Mouse (Mus musculus) right cerebral cortex, adult 18-20 months (tissue): ENCODE data around the gene Elf3.
"Not testable (repeated sequence)": the region's sequence is repeated elsewhere in the genome, so short reads cannot be mapped to it uniquely, and the experiment has no call there.

Source experiments
- DNase-seq: peaks from one replicate; pipeline ENCODE4 v3.0.0; 2022; ENCODE audit warnings: mixed read lengths

The Elf3 gene

DNA sequence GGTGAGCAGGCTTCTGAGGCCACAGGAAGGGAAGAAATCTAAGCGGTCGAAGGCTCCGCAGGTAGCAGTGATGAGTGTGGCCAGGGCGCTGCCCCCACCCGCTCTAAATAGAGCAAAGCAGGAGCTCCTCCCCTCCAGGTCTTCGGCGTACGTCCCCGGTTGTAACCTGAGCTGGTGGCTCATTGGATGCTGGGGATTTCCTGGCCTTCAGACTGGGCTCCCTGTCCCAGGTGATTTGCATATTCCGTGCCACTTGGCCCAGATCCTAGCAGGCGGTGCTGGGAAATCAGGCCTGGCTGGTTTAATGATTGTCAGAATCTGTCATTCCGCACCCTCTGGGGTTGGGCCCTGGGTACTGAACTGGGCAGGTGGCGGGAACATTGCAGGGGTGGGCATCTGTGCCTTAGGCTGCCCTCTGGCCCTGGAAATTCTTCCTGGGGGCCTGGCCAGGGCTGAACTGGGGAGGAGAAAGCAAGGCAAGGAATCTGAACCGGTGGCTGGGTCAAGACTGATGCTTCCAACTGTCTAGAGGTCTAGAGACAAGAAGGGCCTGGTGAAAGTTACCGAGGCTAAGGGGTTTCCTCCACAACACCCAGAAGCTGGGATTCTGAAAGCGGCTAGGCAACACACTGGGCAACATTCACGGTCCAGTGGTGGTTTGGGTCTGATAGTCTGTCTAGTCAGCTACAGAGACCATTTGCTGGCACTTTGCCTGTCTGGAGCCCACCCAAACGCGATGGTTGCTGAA lies at the start of gene Elf3:
Elf3 (minus strand) TSS at position 189 of the 748 bp plus-strand sequence.
- no peak for DNase-seq

DNA sequence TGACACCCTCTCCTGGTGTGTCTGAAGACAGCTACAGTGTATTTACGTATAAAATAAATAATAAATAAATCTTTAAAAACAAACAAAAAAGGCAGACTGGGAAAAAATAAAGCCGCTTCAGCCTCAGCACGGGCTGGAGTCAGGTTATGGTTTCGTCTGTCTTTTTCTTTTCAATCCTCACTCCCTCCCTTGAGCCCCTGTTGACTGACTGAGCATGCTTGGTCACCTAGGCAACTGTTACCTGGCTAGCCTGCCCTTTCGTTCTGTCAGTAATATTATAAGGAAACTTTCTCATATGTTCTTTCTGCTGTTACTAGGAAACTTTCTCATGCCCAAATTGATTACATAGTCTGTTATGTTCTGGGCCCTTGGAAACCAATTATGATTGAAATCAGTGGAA lies 32.5 kb upstream of the Elf3 start:
- DNase-seq, result no peak

DNA sequence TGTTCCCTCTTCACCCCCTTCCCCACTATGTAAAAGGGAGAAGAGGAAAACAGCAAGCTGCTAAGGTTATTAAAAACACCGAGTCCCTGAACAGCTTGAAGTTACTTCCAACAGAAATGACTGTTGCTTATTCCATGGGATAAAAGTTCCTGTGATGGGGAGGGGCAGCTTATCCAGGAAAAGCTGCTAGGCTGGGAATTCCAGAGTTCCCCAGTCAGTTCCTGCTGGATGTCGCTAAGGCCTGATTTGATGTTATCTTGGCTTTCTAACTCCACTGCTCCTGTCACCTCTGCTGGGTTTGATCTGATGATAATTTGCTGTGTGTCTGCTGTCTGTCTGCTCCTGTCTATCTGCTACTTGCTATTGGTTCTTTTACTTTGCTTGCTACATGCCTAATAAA lies 27.9 kb upstream of the Elf3 start:
- no peak for DNase-seq

DNA sequence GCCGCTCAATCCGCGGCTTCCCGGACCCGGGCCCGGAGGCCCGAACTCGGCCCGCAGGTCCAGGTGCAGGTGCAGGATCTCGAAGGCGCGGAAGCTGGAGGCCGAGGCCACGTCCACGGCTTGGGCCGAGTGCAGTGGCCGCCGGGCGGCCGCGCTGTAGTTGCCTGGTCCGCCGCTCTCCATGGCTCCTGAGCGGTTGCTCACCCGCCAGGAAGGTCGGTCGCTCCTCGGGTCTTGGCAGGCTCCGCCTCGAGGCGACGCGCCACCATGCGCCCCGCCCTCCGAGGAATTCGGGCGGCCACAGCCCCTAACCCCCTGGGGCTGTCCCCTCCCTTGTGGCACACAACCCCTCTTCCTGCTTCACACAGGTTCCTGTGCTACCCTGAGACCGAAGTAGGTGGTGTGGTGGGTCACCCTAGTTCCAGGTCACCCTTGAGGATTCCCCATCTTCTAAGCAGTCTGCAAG lies 25.5 kb upstream of the Elf3 start, which contains the start of gene Rnpep:
Rnpep (minus strand) TSS at position 259 of the 466 bp plus-strand sequence.
- DNase-seq, result peak; percentile 73

DNA sequence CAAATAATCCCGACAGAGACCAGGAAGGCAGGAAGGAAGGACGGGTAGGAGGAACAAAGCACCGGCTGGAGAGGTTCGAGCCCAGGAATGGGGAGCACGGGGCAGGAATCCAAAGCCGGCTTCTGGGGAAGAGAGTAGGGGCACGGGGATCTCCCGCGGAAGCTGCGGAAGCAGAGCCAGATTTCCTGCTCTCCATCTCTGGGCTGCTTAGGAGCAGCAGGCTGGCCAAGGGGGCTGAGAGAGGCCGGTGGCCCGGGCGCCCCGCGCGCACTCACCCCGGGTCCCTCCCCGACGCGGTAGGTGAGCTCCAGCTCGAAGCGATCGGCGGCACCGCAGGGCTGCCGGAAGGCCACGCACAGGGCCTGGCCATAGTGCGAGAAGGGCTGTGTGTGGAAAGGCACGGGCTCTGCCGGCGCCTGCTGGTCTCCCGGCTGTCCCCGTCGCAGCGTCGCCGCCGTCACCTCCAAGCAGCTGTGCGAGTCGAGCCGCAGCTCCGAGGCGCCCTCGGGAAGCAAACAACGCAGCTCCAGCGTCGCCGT lies 25.0 kb upstream of the Elf3 start:
- DNase-seq, result peak; percentile 64

DNA sequence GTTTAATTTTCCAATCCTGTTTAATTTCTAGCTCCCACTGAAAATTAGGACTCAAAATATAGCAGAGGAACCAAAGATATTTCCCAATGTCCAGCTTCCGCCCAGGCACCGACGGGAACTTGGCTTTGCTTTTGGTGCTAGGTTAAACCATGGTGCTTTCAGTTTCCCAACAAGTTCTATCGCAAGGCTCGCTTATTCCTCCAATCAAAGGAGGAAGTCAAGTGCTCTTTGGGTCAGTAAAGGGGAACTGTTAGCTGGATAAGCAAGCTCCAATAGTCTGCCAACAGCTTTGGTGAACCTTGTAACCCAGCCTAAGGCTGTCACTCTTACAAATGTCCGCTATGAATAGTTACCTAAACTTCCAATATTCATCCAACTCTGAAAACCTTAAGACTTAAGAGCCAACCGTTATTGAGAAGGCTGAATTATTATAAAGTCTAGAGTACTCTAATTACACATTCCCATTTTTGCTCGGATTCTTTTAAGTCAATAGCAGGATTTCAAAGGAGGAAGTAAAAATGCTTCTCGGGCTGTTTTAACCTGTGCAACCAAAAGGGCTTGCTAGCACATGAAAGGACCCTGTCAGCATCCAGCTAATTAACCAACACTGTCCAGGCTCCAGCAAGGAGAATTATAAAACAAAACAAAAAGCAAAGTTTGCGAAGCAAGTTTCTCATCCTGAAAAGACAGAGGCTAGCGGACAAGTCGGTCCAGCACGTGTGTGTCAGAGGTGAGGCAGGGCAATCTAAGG lies 24.3 kb upstream of the Elf3 start:
- DNase-seq, result no peak

DNA sequence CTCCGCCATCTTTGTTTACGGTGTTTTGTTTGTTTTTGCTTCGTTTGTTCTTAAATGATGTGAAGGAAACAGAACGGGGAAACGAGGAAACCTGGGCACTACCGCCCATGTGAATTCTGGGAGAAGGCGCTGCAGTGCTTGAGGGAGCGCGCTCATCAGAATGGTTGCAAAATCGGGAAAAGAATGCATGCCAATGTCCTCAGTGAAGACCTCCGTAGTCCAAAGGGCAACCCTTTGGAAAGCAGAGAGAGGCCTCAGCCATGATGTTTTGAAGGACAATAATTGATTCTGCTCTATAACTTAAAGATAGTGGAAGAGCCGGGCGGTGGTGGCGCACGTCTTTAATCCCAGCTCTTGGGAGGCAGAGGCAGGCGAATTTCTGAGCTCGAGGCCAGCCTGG lies 23.5 kb upstream of the Elf3 start:
- no peak for DNase-seq

DNA sequence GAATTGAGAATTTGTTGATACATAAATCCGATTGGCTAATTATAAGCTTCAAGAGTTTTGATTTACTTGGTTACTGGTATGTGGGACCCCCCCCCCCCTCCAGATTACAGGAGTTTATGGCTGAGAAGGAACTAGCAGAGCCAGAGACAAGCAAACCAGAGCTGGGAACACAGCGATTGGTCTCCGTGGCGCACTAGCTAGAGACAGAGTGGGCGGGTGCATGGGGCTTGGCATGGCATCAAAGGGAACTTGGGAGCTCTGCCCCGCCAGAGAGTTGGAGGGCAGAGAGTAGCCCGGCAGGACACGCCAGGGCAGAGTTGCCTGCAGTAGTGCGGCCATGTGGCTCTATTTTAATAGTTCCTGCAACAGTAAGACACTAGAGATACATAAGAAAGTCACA lies 22.3 kb upstream of the Elf3 start:
- DNase-seq, result peak; percentile 68

DNA sequence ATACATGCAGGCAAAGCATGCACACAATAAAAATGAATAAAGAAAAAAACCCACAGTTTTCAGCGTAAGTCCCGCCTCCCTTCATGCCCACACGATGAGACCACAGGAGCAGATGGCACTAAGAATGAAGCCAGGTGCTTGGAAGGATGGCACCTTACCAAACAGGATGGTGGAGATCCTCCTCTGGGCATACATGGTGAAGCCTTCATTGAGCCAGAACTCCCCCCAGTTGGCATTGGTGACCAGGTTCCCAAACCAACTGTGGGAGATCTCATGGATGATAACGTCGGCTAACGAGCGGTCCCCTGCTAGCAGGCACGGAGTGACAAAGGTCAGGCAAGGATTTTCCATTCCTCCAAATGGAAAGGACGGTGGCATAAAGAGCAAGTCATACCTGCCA lies 13.0 kb upstream of the Elf3 start:
- DNase-seq, result no peak

DNA sequence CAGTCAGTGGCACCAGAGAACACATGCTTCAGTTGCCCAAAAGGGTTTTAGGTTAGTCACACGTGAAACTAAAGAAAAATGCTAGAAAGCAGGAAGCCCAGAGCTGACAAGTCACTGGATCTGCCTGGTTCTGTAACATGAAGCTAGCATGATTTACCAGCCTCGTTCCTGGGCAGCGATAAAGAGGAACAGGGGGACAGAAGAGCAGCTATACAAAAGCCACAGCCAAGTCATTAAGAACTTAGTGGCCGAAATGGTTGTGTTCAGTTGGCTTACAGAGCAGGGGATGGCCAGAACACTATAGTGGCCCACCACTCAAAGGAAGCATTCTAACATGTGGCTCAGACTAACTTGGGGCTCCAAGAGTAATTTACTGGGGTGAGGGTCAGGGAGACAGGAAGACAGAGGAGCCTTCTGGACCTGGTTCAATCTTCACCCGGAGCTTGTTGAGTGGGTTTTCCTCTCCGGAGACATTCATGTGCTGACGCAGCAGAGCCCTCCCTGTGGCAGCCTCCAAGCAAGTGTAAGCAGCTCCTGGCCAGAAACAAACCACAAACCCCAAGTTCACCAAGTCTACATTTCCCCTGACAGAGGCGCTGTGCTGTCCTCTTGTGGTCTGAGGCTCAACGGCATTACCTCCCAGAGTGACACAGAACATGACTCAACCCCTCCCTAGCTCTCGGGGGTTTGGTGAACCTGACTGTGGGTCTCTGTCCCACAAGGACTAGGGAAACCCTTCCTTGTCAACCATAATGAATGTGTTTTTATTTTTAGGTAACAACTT lies 9.5 kb upstream of the Elf3 start:
- DNase-seq, result no peak

DNA sequence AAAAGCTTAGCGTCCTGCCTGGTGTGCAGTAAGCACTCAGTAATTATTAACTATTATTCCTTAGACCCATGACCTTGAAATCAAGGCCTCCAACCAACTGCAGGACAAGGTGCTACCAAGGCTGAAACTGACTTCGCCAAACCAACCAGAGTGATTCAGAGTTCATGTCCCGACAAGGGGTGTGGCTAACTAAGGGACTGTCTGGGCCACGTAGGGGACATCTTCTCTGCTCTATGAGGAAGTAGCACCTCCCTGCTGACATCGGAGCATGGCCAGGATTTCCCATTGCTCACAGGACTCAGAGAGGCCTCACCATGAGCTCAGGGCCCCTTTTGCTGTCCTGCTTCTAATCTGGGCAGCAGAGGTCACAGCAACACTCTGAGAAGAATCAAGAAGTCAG lies 7.5 kb upstream of the Elf3 start:
- DNase-seq, result no peak

DNA sequence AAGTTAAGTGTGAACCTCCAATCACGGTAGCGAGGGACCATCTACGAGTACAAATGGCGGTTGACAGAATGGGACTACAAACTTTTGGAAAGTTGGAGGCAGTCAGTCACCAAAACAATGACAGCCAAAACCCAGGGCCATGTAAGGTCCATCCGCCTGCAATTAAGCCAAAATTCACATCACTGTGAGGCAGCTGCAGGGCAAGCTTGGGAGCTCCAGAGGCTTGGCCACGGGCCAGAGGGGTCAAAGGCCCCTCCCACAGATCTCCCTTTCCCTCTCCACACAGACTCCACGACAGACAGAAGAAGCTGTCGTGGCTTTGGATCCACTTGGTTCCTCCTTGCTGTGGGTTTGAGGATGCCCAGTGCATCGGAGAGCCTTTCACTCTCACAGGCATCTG lies 4.9 kb upstream of the Elf3 start:
- DNase-seq, result no peak

DNA sequence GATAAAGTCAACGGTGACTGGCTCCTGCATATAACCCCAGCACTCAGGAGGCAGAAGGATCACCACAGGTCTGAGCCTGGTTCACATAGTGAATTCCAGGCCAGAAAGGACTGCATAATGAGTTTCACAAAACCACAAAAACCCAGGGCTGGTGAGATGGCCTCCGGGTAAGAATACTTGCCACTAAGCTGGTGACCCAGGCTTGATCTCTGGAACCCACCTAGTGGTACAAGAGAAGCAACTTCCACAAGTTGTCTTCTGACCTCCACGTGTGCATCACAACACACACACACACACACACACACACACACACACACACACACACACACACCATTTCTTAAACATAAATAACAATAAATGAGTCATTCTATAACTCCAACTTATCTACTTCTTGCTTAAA lies 4.0 kb upstream of the Elf3 start:
- no peak for DNase-seq

DNA sequence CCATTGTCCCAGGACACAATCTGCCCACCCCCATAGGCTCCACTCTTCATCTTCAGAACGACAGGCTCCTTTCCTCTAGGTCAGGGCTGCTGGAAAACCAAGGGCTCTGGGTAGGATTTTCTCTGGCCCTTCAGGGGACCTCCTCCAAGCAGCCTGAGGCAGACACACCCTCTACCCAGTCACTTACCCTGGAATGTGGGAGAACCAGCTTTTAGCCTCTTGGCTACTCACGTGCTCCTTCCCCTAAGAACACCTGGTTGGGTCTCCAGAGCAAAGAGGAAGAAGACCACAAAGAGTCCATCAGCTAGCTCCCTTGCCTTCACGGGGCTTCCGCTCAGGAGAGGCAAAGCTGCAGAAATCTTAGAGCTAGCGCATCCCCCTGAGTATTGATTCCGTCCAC lies 2.6 kb upstream of the Elf3 start:
- DNase-seq, result no peak

DNA sequence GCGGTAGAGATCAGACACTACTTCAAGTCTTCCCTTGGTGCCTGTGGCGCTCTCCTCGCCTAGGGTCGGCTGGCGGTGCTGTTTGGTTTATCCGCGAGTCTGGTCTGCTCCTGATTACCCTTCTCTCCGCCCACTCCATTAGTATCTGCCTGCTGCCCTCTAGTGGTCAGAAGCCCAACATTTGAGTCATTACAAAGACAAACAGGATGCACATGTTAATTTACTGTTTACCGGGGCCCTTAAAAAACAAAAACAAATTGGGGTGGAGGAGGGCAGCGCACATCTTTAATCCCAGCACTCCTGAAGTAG lies 714 bp upstream of the Elf3 start:
- peak; percentile 57 for DNase-seq

DNA sequence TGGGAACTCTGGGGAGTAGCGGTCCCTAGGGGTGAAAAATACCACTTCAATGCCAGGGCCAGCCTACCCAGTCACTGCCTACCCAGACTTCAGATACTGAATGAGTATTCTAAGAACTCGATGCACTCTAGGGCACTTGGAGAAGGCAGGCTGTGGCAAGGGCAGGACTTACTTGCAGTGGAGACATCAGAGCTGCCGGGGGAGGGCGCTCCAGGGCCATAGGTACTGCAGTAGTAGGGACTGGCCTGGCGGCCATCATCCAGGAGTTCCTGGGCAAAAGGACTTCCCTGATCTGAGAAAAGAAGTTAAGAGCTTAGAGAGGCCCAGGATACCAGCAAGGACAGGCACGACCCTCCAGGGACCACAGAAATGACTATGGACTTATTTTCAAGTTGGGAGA lies 2.1 kb downstream of the Elf3 start:
- DNase-seq, result no peak

DNA sequence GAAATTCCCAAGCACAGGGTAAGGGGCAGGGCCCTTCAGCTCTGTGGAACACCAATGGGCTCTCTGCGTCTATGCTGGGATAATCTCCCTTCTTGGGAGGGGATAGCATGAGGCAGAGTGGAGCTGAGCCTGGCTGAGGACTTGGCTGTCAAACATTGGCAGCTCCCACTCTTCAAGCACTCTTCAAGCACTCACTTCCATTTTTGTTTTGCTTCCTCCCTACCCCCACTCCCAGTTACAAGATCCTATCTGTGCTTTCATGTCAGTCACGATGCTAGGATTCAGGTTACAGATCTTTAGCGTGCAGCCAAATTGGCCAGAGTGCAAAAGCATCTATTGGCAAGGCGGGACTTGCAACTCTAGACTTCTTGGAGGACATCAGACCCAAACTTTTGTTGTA lies 5.5 kb downstream of the Elf3 start:
- no peak for DNase-seq

DNA sequence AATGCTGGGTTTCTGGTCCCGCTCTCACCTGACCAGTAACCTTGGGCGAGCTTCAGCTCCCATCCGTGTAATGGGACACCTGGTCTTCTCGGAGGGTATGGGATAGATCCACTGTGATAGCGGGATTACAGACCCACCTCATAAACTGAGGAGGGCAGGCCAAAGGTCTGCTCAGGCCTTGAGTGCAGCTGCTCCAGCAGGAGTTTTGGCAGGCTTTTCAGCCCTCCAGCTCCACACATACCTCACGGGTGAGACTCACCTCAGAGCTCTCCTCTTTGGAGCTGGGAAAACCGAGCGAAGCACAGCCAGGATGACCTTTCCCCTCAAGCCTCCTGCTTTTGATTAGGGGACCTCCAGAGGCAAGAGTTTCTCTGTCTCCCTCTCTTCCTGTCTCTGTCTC lies 7.0 kb downstream of the Elf3 start:
- no peak for DNase-seq

DNA sequence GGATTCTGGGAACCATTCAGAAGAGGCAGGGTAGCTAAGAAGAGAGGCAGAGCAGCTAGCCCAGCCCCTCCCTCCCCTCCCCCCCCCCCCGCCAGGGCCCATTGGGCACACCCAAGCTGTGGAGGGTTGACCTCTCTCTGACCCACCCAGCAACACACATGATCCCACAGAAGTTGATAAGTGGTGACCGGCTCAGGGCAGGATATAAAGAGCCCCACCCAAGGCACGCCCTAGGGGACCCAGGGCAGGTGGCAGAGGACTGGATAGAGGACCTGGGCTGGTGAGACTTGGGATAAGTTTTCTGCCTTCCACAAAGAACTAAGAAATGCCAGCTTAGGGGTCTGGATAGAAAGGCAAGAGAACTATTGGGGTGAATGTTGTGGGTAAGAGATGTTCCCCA lies 7.7 kb downstream of the Elf3 start:
- no peak for DNase-seq

DNA sequence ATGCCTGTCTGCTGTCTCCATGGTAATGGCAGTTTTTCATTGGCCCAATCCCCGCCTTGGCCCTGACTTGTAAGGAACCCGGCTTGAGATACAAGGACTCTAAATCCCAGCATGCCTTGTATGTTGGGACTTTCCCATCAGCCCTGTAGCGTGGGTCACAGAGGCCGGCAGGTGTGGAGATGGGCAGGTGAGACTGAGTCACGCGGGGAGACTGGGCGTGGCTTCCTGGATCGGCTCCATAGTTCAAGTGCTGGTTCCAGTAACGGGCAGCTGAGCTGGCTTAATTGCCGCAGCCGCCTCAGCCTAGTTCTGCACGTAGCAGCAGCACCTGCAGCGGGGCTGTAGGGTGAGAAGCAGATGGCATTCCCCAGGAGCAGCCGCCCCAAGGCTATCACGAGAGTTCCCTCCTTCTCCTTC lies 9.9 kb downstream of the Elf3 start:
- DNase-seq, result peak; percentile 70

DNA sequence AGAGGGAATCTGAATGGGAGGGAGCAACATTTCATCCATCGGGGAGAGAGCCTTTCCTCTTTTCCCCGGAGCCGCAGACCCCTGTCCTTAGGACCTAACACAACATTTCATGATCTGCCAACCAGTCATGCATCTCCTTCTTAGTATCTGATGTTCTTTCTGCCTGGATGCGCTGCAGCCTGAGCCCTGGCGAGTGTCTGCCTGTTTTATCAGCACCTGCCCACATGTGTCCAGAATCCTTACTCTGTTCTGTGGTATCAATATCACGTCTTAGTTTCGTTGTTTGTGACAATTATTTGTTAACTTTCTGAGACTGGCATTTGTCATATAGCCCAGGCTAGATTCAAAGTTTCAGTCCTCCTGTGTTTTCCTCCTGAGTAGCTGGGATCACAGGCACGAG lies 14.4 kb downstream of the Elf3 start:
- DNase-seq, result no peak

DNA sequence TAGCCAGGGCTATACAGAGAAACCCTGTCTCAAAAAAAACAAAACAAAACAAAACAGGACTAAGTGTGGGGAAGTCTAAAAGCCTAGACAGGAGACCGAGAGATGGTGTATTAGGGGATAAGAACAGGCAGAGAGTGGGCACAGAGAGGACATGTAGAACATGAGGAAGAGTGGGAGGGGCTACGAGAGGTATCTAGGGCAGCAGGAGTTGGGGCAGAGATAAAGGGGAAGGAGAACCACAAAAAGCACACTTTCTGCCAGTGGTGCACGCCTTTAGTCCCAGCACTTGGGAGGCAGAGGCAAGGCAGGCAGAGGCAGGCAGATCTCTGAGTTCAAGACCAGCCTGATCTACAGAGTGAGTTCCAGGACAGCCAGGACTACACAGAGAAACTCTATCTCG lies 18.2 kb downstream of the Elf3 start:
- DNase-seq, result not testable (repeated sequence)

DNA sequence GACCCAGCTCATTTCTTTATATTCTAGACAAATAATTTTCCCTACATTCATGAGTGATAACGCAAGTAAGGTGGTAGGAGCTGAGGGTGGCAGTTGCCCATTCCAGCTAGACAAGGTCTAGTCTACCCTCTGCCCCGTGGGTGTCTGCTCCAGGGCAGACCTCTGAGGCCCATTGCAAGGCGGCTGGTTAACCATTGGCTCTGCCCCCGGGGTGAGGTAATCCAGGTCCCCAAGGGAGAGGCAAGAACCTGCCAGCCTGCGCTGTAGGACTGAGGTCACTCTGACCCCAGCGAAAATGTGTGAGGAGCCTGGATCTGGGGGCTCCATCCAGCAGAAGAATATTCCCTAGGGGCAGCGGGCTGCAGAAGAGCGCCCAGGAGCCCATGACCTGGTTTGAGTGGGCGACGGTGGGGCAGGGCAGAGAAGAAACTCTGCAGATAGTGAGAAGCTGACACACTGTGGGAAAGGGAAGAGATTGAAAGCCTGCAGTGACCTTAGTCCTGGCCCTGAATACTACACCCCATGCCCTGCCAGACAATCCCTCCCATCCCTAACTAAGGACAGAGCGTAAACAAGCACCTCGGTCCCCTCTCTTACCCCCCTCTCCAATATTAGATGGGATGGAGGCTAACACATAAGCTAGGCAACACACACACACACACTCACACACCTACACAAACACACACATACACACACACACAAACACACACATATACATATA lies 21.1 kb downstream of the Elf3 start:
- DNase-seq, result no peak
